Mouse (Mus musculus) cerebellum, adult 2 months (tissue): ENCODE measurements around the gene Syt8.

Experiments used
- CTCF ChIP-seq: fragments of 200-500 bp; IDR thresholded peaks from 2 replicates; pipeline ENCODE4 v1.5.1; 2011; ENCODE audit warnings: low read depth, mild to moderate bottlenecking, control low read depth, low read length, moderate library complexity, borderline replicate concordance; ENCODE audit not compliant: insufficient read depth
- POLR2A ChIP-seq: fragments of 200-500 bp; IDR thresholded peaks from 2 replicates; pipeline ENCODE4 v1.6.1; 2011; ENCODE audit warnings: low read length, control low read depth, borderline replicate concordance; ENCODE audit not compliant: insufficient read depth

- no peak for TF ChIP-seq CTCF
- no peak for TF ChIP-seq POLR2A
Observed at GRCm38 (mm10) chr7:142476271-142476670, 41.6 kb downstream of the Syt8 start.
